Mouse (Mus musculus) layer of hippocampus, postnatal 25 days (tissue): ENCODE measurements around the gene Acad12. TPM values are rescaled to one million over a fixed set of nuclear protein-coding genes. Genes with fewer than 3 reads are reported as not detected.

ENCODE experiments used
- DNase-seq, 2 experiments: peaks; one replicate each; pipeline ENCODE4 v3.0.0; 2022; ENCODE audit warnings: mixed read lengths in 2 of 2, low spot score in 1 of 2; ENCODE audit errors: extremely low spot score in 1 of 2
- total RNA-seq, 2 experiments: library from RNA; stranded (reverse); gene quantifications; 2 replicates each; pipeline ENCODE4 v1.2.3; 2021

The Acad12 gene
- total RNA-seq, 2 experiments from 2014 or later: 6.0 to 7.6 TPM

DNA sequence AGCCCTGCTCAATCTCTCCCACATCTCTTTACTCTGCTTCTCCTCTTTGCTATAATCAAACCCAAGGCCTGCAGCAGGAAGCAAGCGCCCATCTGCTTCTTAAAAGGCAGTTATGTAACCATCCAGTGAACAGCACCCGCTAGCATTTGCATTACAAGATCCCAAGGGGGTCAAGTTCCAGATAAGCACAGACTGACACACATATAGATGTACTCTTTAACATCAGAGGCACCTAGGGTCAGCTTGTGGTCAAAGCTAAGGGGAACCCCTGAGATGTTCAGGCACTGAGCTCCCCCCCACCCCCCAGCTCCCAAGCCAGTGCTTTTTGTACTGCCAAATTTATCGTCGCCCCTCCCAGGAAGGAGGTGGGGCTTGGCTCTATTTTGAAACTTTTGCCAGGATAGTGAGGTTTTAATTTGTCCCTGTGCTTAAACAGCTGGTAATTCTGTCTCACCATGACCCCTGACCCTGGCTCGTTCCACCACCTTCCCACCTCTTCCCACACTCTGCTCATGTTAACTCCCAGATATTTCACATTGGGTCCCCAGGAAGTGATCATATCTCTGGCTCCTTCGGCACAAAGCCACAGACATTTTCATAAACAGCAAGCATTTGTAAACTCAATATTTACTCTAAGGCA lies 32.2 kb downstream of the Acad12 start:
- peak; percentile 15 to 31 for DNase-seq

DNA sequence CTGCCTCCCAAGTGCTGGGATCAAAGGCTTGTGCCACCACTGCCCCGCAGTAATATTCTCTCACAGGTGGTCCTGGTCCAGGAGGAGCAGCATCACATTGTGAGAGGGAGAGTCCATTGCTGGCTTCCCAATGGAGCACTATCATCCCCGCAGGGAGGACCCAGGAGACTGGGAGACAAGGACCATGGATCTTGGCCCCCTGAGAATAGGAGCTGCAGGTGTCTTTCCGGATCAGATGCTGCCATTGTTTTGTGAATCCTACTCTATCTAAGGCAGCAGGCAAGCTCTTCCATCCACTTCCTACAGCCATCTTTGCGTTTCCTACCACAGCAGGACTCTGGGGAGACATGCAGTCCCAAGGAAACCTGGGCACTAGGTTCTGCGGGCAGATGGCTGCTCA lies 33.0 kb downstream of the Acad12 start:
- no peak for DNase-seq

DNA sequence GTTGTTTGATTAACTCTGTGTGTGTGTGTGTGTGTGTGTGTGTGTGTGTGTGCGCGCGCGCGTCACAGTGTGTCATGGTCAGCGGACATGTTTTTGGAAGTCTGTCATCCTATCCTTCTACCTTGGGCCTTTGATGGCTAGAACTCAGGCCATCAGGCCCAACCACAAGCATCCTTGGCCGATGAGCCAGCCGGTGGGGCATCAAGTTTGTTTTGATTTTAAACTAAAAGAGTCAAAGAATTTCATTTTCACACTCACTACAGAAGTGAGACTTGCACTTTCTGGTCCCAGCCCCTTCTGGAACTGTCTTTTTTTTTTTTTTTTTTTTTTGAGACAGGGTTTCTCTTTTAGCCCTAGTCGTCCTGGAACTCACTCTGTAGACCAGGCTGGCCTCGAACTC lies 33.7 kb downstream of the Acad12 start:
- no peak for DNase-seq

DNA sequence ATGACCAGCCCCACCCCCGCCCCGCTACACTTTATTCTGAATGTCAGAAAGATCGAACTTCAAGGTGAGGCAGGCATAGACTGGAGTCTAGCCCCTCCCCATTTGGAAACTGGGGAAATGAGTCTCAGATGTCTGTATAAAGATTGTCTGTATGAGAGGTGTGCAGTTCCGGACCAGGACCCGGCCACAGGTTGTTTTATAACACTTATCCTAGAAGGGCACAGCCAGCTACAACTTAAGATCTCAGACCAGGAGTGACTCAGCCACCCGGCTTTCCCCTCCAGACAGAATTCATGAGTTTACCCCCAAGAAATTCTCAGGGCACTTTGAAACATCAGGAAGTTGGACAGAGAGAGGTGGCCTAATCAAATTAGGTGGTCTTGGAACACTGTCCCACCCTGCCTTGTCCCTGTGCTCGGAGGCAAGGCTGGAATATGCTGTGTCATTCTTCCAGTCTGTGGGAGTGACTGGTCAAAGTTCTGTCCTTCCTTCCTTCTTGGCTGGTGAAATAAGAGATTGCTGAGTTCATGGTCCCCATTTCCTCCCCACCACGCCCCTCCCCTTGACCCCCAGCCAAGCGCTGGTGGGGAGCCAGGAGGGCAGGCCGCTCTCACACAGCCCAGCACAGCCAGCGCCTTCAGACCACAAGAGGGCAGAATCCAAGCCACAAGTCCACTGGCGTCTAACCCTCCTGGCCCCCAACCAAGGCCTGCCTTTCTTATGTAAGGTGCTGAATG lies 34.8 kb downstream of the Acad12 start:
- peak; percentile 17 to 62 for DNase-seq

DNA sequence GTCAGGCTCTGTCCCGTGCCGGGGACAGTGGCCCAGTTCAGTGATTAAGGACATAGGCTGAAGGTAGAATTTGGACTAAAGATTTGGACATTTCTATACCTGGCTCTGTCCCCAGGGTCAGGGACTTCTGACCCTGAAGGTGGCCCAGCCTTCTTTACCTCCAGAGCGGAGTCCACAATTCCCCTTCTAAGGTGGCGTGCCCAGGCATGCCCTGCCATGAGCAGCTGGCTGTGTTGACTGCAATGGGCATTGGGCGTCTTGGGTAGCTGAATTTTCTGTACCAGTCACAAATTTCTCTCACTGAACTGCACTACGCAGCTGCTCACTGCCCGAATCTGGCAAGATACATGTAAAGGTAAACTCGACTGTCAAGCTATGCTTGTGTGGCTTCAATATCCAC lies 36.8 kb downstream of the Acad12 start:
- no peak for DNase-seq

DNA sequence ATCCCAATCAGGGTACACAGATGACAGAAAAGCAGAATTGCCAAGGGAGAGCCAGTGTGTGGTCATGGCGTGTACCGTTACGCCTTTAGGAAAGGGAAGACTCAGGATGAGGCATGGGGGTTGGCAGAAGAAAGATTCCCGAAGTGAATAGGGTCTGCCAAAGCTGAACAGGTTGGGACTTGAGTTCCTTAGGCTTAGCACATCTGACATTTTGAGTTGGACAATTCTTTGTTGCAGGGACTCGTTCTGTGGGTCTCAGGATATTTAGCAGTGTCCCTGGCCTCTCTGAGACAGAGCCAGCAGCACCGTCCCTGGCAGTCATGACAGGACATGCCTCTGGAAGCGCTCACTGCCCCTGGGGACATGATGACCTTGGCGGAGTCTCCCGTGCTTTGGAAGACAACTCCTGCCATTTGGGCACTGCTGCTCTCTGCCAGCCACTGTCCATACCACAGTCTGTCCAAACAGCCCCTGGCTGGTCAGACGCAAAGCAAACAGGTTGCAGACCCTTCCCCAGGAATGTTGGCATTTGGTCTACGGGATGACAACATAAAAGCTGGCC lies 41.7 kb downstream of the Acad12 start:
- DNase-seq: no peak

DNA sequence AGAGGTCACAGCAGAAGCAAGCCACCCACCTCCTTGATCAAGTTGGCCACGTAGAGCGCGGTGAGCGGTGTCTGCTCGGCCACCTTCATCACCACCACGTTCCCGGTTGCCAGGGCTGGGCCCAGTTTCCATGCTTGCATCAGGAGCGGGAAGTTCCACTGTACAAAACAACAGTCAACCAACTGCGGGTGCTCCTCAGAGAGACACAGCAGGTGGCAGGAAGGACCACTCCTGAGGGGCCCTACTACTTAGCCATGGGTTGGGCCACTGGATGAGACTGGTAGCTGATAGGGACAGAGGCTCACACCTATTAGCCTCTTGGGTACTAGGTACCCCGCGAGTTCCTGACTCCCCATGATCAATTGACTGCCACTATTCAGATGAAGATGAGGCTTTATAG lies 42.9 kb downstream of the Acad12 start:
- DNase-seq: no peak

DNA sequence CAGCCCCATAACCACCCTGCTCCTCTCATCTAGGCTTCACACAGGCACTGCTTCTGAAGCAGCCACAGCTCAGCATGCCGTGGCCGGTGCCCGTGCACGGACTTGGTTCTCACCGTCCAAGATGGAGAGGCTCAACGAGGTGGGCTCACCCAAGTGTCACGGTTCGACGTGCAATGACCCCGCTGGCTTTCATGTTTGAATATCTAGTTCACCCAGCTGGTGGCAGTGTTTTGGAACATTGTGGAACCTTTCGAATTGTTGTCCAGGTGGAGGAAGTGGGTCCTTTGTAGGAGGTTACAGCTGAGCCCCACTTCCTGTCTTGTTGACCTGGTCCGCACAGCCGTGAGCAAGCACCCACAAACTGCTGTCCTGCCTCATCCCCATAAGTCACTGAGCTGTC lies 44.6 kb downstream of the Acad12 start:
- no peak for DNase-seq

DNA sequence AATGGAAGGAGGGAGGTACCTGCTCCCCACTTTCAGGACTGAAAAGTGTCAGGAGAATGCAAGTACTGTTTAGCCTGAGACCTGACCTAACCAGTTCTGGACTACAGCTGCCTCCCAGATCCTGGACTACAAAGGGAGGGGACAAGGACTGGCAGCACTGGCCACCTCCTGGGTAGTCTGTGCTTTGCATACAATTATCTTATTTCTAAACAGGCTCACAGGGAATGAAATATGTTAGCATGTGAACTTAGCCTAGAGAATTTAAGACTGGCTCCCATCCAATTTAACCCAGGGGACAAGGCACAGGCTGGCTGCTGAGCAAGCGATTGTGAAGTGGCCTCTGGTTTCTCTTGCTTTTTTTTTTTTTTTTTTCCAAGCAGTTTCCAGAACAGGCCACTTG lies 48.0 kb downstream of the Acad12 start:
- DNase-seq: no peak

DNA sequence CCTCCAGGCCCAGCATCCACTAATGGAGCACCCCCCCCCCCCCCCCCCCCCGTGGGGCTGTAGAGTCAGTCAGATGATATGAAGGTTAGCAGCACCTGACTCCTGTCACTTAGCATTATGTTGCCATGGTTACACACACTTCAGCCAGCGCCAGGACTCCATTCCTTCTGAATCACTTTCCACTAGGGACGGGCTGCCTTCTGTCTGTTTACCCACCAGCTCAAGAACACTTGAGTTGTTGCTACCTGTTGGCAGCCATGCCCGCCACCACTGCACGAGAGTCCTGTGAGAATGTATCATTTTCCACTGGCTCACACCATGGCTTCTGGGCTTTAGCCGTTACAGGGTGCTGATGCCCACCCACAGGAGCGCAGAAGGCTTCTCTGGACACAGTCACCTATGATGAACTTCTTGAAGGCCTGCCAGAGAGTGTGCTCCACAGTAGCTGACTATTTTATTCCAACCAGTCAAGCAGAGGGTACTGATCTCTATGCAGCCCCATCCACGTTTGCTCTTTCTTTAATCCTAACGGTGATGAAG lies 48.8 kb downstream of the Acad12 start:
- no peak for DNase-seq

DNA sequence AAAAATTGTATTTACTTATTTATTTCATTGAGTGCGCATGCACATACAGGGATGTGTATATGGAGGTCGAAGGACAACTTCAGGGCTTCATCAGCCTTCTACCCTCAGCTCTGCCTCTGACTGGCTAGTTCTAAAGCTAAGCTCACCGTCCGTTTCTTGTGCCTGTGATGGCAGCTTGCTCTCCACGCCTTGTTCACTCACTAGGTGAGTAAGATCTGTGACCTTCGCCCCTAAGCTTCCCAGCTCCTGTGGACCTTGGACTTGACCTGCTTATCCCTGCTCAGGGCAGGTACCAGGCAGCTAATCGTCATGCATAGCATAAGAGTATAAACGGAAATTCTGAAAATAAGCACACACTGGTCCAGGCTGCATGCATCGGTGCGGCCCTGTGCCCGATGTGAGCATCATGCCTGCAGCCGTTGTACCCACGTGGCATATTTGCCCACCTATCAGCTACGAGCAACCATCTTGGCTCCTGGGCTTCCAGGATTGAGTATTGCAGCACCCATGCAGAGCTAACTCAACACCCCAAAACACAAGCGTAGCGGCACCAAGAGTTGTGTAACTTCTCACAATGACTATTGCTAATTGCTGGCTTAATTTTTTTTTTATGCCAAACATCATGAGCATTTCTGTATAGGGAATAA lies 52.6 kb downstream of the Acad12 start:
- DNase-seq: no peak

DNA sequence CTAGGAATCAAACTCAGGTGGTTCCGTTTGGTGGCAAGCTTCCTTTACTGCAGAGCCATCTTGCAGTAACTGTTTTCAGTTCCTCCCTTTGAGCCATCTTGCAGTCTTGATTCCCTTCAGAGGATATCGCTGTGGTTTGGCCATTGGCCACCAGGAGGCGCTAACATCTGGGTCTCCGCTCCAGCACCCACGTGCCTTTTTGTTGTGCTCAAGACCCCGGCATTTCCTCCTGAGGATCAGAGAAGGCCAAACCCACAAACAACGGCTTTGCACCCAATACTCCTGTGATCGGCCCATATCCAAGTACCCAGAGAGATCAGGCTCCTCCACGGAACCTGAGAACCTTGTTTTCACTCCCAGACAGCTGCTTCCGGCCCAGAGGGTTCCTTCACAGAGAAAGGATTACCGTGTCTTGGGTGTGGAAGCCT lies 54.3 kb downstream of the Acad12 start:
- DNase-seq: peak; percentile 61 to 85

DNA sequence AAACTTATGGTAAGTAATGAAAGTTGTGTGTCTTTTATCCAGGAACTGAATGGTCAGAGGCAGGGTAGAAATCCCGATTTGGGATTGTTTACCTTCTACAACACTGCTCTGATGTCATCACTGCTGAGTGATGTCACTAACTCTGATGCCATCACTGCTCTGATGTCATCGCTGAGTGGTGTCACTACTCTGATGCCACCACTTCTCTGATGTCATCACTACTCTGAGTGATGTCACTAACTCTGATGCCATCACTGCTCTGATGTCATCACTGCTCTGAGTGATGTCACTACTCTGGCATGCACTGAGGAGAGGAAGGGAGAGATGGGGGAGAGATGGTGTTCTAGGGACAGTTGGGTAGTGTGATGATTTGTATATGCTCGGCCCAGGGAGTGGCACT lies 56.3 kb downstream of the Acad12 start:
- no peak for DNase-seq

DNA sequence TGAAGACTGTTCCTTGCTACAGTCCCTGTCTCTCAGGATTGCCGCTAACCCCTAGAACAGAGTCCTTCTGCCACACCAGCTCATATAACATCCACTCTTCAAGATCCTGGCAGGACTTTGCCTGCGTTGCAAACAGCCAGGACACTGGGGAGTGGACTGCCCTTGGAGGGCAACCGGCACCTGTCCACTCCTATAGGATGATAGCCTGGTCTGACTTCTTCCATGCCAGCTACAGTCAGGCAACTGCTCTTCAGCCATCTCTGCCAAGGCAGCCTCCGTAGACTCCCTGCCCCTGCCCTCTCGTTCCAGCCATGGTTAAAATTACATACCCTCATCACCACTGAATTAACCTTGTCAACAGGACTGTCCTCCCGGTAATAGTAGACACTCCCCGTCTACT lies 69.5 kb downstream of the Acad12 start:
- DNase-seq: no peak

DNA sequence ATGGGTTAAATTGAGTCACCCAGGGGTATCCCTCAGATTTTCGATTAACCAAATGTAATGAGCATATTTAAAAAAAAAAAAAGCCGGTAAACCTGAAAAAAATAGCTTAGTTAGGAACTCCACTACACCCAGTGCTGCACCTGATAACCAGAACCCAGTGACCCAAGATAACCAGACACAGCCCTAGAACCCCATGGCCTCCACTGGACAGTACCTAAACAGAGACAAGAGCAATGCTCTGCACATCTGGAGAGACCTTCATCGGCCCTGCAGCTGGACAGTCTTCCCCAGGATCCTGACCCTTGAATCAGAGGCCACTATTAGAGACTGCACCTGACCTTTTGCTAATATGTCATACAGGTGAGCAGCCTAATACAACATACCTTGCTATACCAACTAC lies 71.7 kb downstream of the Acad12 start:
- no peak for DNase-seq

Other genes starting within 250 kb of the Acad12 start
- gene Trafd1, start 233.3 kb downstream of the Acad12 start, total RNA-seq: 10 to 100 TPM; 66.3 to 78.9 TPM
- gene Naa25, start 221.0 kb downstream of the Acad12 start, total RNA-seq: 10 to 100 TPM; 39.4 to 41.2 TPM
- 1 to 10 TPM; 6.6 to 9.3 TPM for gene Tmem116, start 167.0 kb downstream of the Acad12 start, total RNA-seq
- 100 to 1,000 TPM; 131 to 154 TPM for gene Erp29, start 166.4 kb downstream of the Acad12 start, total RNA-seq
- gene Adam1b, start 115.5 kb downstream of the Acad12 start, total RNA-seq: under 1 TPM in 1 of 2 experiments, not detected in 1; 0.12 TPM
- gene Adam1a, start 73.5 kb downstream of the Acad12 start, total RNA-seq: 10 to 100 TPM; 12.2 to 16.9 TPM
- gene Gm42878, start 73.5 kb downstream of the Acad12 start, total RNA-seq: not detected
- gene Mapkapk5, start 73.0 kb downstream of the Acad12 start, total RNA-seq: 10 to 100 TPM; 65.4 to 76.7 TPM
- 100 to 1,000 TPM; 110 to 124 TPM for gene Aldh2, start 25.1 kb downstream of the Acad12 start, total RNA-seq
- gene Acad10, start 41.6 kb upstream of the Acad12 start, total RNA-seq: 1 to 10 TPM; 3.1 to 3.9 TPM
- 10 to 100 TPM; 63.2 to 63.6 TPM for gene Brap, start 41.6 kb upstream of the Acad12 start, total RNA-seq
- gene Atxn2, start 92.4 kb upstream of the Acad12 start, total RNA-seq: 100 to 1,000 TPM; 197 to 244 TPM
- gene Sh2b3, start 218.7 kb upstream of the Acad12 start, total RNA-seq: 10 to 100 TPM; 22.0 TPM
- 10 to 100 TPM in 1 of 2 experiments, 1 to 10 TPM in 1; 7.8 to 10.2 TPM for gene Pheta1, start 230.0 kb upstream of the Acad12 start, total RNA-seq